Mouse (Mus musculus): Measurements from ENCODE around the gene Paip2b. TPM values are rescaled to one million over a fixed set of nuclear protein-coding genes. Genes with fewer than 3 reads are reported as not detected.
A peak's percentile ranks its signal among the peaks of the same experiment; 100 is the strongest.

The Paip2b gene
- polyA plus RNA-seq, 1 experiment from 2014 or later = 3.7 TPM

GRCm38 (mm10) chr6:83778306-83778705, 53.2 kb downstream of the Paip2b start:
- Histone ChIP-seq H3K4me2 (ENCODE audit: low read depth, low read length) (no peak overlapping the region), H3K4me3 (ENCODE audit: low read depth, low read length) (no peak overlapping the region), H3K4me1 (ENCODE audit: insufficient read depth) (peaks cover 17% of the 10 kb centered on the region; the same call in 1 of the 2 replicates), H3K9ac (replicated peaks) (no peak overlapping the region), H3K27me3 (ENCODE audit: insufficient read depth, low read length) (no peaks in the 10 kb centered on the region), H3K9me3 (ENCODE audit: low read length) (no peaks in the 10 kb centered on the region), H3K36me3 (replicated peaks; ENCODE audit: insufficient read depth, low read length) (peaks cover 3% of the 10 kb centered on the region), H3K27ac (ENCODE audit: low read depth) (no peak overlapping the region)
- no peak for DNase-seq
- WGBS (ENCODE audit: insufficient replicate concordance) = 77% methylated on average over 7 of the region's 7 CpGs
- ATAC-seq = no peak
- TF ChIP-seq CTCF (IDR thresholded peaks at IDR 0.05; ENCODE audit: low read depth) = no peak
- no peak for TF ChIP-seq EP300 (IDR thresholded peaks at IDR 0.05; ENCODE audit: low read depth)

GRCm38 (mm10) chr6:83775638-83776293, 55.8 kb downstream of the Paip2b start, which contains the start of gene Tex261:
Gene Tex261 (minus strand): TSS chr6:83775813.
- Histone ChIP-seq H3K9me3 (ENCODE audit: low read length) (no peaks in the 10 kb centered on the region), H3K27me3 (ENCODE audit: insufficient read depth, low read length) (no peaks in the 10 kb centered on the region), H3K27ac (ENCODE audit: low read depth) (peak within 1 kb of the TSS; percentile 90), H3K4me3 (ENCODE audit: low read depth, low read length) (peak within 1 kb of the TSS; percentile 95), H3K4me2 (ENCODE audit: low read depth, low read length) (peak within 1 kb of the TSS; percentile 89), H3K36me3 (replicated peaks; ENCODE audit: insufficient read depth, low read length) (peaks cover 21% of the 10 kb centered on the region), H3K9ac (replicated peaks) (peak within 1 kb of the TSS; percentile 98), H3K4me1 (ENCODE audit: insufficient read depth) (peaks cover 17% of the 10 kb centered on the region; the same call in 1 of the 2 replicates)
- TF ChIP-seq CTCF (IDR thresholded peaks at IDR 0.05; ENCODE audit: low read depth) (peak; percentile 86), EP300 (IDR thresholded peaks at IDR 0.05; ENCODE audit: low read depth) (no peak)
- ATAC-seq (peak; percentile 93), DNase-seq (peak; percentile 92)
- WGBS (ENCODE audit: insufficient replicate concordance) = 5% methylated on average over 43 of the region's 45 CpGs

- 2% methylated on average over 14 of the region's 14 CpGs for WGBS (ENCODE audit: insufficient replicate concordance)
- H3K4me1 ChIP-seq (ENCODE audit: insufficient read depth) = peaks cover 17% of the 10 kb centered on the region; the same call in 1 of the 2 replicates
- TF ChIP-seq CTCF (IDR thresholded peaks at IDR 0.05; ENCODE audit: low read depth) = no peak
- TF ChIP-seq EP300 (IDR thresholded peaks at IDR 0.05; ENCODE audit: low read depth) = no peak
- peak; percentile 28 for ATAC-seq
- DNase-seq = peak; percentile 34
- H3K27me3 ChIP-seq (ENCODE audit: insufficient read depth, low read length) = no peaks in the 10 kb centered on the region
- peak overlapping the region; percentile 89 for H3K4me2 ChIP-seq (ENCODE audit: low read depth, low read length)
- no peaks in the 10 kb centered on the region for H3K9me3 ChIP-seq (ENCODE audit: low read length)
- H3K9ac ChIP-seq (replicated peaks) = peak overlapping the region; percentile 98
- peaks cover 25% of the 10 kb centered on the region for H3K36me3 ChIP-seq (replicated peaks; ENCODE audit: insufficient read depth, low read length)
- peak overlapping the region; percentile 95 for H3K4me3 ChIP-seq (ENCODE audit: low read depth, low read length)
- peak overlapping the region; percentile 90 for H3K27ac ChIP-seq (ENCODE audit: low read depth)
Measured at GRCm38 (mm10) chr6:83774781-83775563, 56.6 kb downstream of the Paip2b start.

GRCm38 (mm10) chr6:83774126-83774525, 57.4 kb downstream of the Paip2b start:
- Histone ChIP-seq H3K4me3 (ENCODE audit: low read depth, low read length) (peak overlapping the region; percentile 95), H3K36me3 (replicated peaks; ENCODE audit: insufficient read depth, low read length) (peaks cover 28% of the 10 kb centered on the region), H3K27me3 (ENCODE audit: insufficient read depth, low read length) (no peaks in the 10 kb centered on the region), H3K9ac (replicated peaks) (peak overlapping the region; percentile 98; the same call in 1 of the 2 replicates), H3K27ac (ENCODE audit: low read depth) (peak overlapping the region; percentile 90), H3K4me1 (ENCODE audit: insufficient read depth) (peaks cover 17% of the 10 kb centered on the region; the same call in 1 of the 2 replicates), H3K9me3 (ENCODE audit: low read length) (no peaks in the 10 kb centered on the region), H3K4me2 (ENCODE audit: low read depth, low read length) (peak overlapping the region; percentile 89)
- 47% methylated on average over 9 of the region's 9 CpGs for WGBS (ENCODE audit: insufficient replicate concordance)
- no peak for TF ChIP-seq EP300 (IDR thresholded peaks at IDR 0.05; ENCODE audit: low read depth)
- no peak for TF ChIP-seq CTCF (IDR thresholded peaks at IDR 0.05; ENCODE audit: low read depth)
- DNase-seq (peak; percentile 54), ATAC-seq (peak; percentile 48)

GRCm38 (mm10) chr6:83768485-83768884, 63.1 kb downstream of the Paip2b start:
- DNase-seq = no peak
- no peak overlapping the region for H3K9ac ChIP-seq (replicated peaks)
- H3K4me2 ChIP-seq (ENCODE audit: low read depth, low read length) = no peak overlapping the region
- H3K27ac ChIP-seq (ENCODE audit: low read depth) = no peak overlapping the region
- 56% methylated on average over 5 of the region's 5 CpGs for WGBS (ENCODE audit: insufficient replicate concordance)
- H3K4me3 ChIP-seq (ENCODE audit: low read depth, low read length) = no peak overlapping the region
- TF ChIP-seq EP300 (IDR thresholded peaks at IDR 0.05; ENCODE audit: low read depth) = no peak
- no peak for TF ChIP-seq CTCF (IDR thresholded peaks at IDR 0.05; ENCODE audit: low read depth)
- H3K36me3 ChIP-seq (replicated peaks; ENCODE audit: insufficient read depth, low read length) = peaks cover 27% of the 10 kb centered on the region
- peaks cover under 1% of the 10 kb centered on the region; the same call in 1 of the 2 replicates for H3K4me1 ChIP-seq (ENCODE audit: insufficient read depth)
- H3K27me3 ChIP-seq (ENCODE audit: insufficient read depth, low read length) = 0 out of 2 replicates have a peak, but pooled peaks cover 2% of the 10 kb centered on the region
- H3K9me3 ChIP-seq (ENCODE audit: low read length) = no peaks in the 10 kb centered on the region
- 0 out of 2 replicates have a peak, but pooled peaks have one; percentile 43 for ATAC-seq

- Histone ChIP-seq H3K27me3 (ENCODE audit: insufficient read depth, low read length) (peaks cover 12% of the 10 kb centered on the region), H3K27ac (ENCODE audit: low read depth) (no peak overlapping the region), H3K4me1 (ENCODE audit: insufficient read depth) (peaks cover 8% of the 10 kb centered on the region), H3K9ac (replicated peaks) (no peak overlapping the region), H3K9me3 (ENCODE audit: low read length) (no peaks in the 10 kb centered on the region), H3K4me2 (ENCODE audit: low read depth, low read length) (no peak overlapping the region), H3K36me3 (replicated peaks; ENCODE audit: insufficient read depth, low read length) (peaks cover 14% of the 10 kb centered on the region), H3K4me3 (ENCODE audit: low read depth, low read length) (no peak overlapping the region)
- WGBS (ENCODE audit: insufficient replicate concordance) = 73% methylated on average over 3 of the region's 3 CpGs
- DNase-seq (no peak), ATAC-seq (no peak)
- TF ChIP-seq CTCF (IDR thresholded peaks at IDR 0.05; ENCODE audit: low read depth) (no peak), EP300 (IDR thresholded peaks at IDR 0.05; ENCODE audit: low read depth) (no peak)
Measured at GRCm38 (mm10) chr6:83766982-83767381, 64.6 kb downstream of the Paip2b start.
